Mouse (Mus musculus): ENCODE data around the gene Col4a4. TPM values are rescaled to one million over a fixed set of nuclear protein-coding genes. Genes with fewer than 3 reads are reported as not detected.

Col4a4 gene
- not detected in 2 replicates for polyA plus RNA-seq (2012; ENCODE audit: insufficient read depth, insufficient read length, missing spikeins)

DNA sequence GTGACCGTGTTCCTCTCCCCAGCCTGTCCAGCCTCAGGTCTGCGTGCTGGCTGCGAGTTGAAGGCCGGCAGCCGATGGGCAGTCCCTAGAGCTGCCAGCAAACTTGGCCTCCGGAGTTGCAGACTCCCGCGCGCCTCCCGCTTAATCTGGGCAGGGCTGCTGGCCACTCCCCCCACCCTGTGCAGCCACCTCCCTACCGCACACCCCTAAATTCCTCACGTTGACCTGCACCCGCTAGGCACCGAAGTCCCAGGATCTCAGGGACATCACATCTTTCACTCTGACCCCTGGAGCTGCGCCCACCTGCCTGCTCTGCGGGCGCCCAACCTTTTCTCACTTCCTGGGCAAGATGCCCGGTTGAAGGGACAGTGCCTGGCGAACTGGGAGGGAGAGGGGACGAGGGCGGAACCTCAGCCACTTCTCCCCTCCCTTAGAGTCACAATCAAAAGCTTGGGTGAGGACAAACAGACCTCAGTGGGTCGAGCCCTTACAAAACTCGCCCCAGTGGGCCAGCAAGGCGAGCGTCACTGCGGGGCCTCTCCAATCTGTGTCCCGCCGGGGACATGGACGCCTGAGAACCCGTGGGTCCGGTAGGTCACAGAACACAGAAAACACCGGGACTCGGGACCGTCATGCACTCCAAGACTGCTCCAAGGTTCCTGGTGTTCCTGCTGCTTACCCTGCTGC lies at the start of gene Col4a4, which contains the start of gene Col4a3:
Gene Col4a4, minus strand, starts transcription at position 137 of the 687 bp plus-strand sequence.
Gene Col4a3, plus strand, starts transcription at position 209 of the 687 bp plus-strand sequence.
- Histone ChIP-seq H3K4me3 (ENCODE audit: insufficient read depth, low read length) (no peak within 1 kb of the TSS), H3K27ac (ENCODE audit: insufficient read depth, low read depth, low read length) (no peak within 1 kb of the TSS), H3K4me1 (ENCODE audit: control insufficient read depth, insufficient read depth, low read length) (no peaks in the 10 kb centered on the region)
- no peak for TF ChIP-seq CTCF (IDR thresholded peaks at IDR 0.05; ENCODE audit: low read depth, low read length)
- TF ChIP-seq POLR2A (IDR thresholded peaks at IDR 0.05; ENCODE audit: borderline replicate concordance, low read depth, low read length), result no peak

GRCm38 (mm10) chr1:82636321-82636720 lies 49.7 kb upstream of the Col4a4 start:
- Histone ChIP-seq H3K4me3 (ENCODE audit: insufficient read depth, low read length) (no peak overlapping the region), H3K4me1 (ENCODE audit: control insufficient read depth, insufficient read depth, low read length) (no peaks in the 10 kb centered on the region), H3K27ac (ENCODE audit: insufficient read depth, low read depth, low read length) (no peak overlapping the region)
- no peak for TF ChIP-seq POLR2A (IDR thresholded peaks at IDR 0.05; ENCODE audit: borderline replicate concordance, low read depth, low read length)
- TF ChIP-seq CTCF (IDR thresholded peaks at IDR 0.05; ENCODE audit: low read depth, low read length), result no peak

GRCm38 (mm10) chr1:82635254-82635620 lies 48.6 kb upstream of the Col4a4 start:
- no peak for TF ChIP-seq CTCF (IDR thresholded peaks at IDR 0.05; ENCODE audit: low read depth, low read length)
- no peak for TF ChIP-seq POLR2A (IDR thresholded peaks at IDR 0.05; ENCODE audit: borderline replicate concordance, low read depth, low read length)
- H3K4me3 ChIP-seq (ENCODE audit: insufficient read depth, low read length), result no peak overlapping the region
- H3K27ac ChIP-seq (ENCODE audit: insufficient read depth, low read depth, low read length), result no peak overlapping the region
- no peaks in the 10 kb centered on the region for H3K4me1 ChIP-seq (ENCODE audit: control insufficient read depth, insufficient read depth, low read length)

- no peaks in the 10 kb centered on the region for H3K4me1 ChIP-seq (ENCODE audit: control insufficient read depth, insufficient read depth, low read length)
- H3K27ac ChIP-seq (ENCODE audit: insufficient read depth, low read depth, low read length), result no peak overlapping the region
- no peak for TF ChIP-seq POLR2A (IDR thresholded peaks at IDR 0.05; ENCODE audit: borderline replicate concordance, low read depth, low read length)
- TF ChIP-seq CTCF (IDR thresholded peaks at IDR 0.05; ENCODE audit: low read depth, low read length), result no peak
Observed at GRCm38 (mm10) chr1:82634545-82635253, 48.0 kb upstream of the Col4a4 start.

DNA sequence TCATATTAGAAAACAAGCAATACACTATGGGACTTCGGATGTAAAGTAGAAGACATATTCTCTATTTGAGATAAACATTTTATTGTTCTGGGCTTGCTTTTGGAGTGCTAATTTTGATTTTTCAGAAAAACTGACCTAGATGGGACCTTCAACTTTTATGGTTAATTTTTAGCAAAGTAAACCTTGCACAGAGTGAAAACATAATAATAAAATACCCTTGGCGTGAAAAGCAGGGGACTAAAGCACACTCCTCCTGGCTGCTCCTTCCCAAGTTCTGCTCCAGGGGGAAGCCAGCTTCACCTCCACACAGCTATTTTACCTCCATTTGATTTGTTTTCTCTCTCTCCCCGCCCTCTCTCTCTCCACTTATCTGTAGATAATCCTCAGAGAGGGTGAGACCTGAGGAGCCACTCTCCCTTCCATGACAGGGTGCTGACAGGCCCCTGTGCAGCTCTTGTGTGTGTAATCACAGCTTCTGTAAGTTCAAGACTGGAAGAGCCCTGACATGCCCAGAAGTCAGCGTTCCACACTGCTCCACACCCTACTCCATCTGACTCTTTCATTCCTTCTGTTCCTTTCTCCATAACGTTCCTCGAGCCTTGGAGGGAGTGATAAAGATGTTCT lies 44.6 kb upstream of the Col4a4 start:
- TF ChIP-seq POLR2A (IDR thresholded peaks at IDR 0.05; ENCODE audit: borderline replicate concordance, low read depth, low read length), result no peak
- no peak for TF ChIP-seq CTCF (IDR thresholded peaks at IDR 0.05; ENCODE audit: low read depth, low read length)
- H3K4me1 ChIP-seq (ENCODE audit: control insufficient read depth, insufficient read depth, low read length), result no peaks in the 10 kb centered on the region
- no peak overlapping the region for H3K4me3 ChIP-seq (ENCODE audit: insufficient read depth, low read length)

More at GRCm38 (mm10) chr1:82634545-82635253, 48.0 kb upstream of the Col4a4 start:
- no peak overlapping the region for H3K4me3 ChIP-seq (ENCODE audit: insufficient read depth, low read length)

GRCm38 (mm10) chr1:82629495-82629894 lies 42.8 kb upstream of the Col4a4 start:
- H3K27ac ChIP-seq (ENCODE audit: insufficient read depth, low read depth, low read length), result no peak overlapping the region
- H3K4me3 ChIP-seq (ENCODE audit: insufficient read depth, low read length), result no peak overlapping the region
- TF ChIP-seq POLR2A (IDR thresholded peaks at IDR 0.05; ENCODE audit: borderline replicate concordance, low read depth, low read length) (no peak), CTCF (IDR thresholded peaks at IDR 0.05; ENCODE audit: low read depth, low read length) (no peak)
- H3K4me1 ChIP-seq (ENCODE audit: control insufficient read depth, insufficient read depth, low read length), result no peaks in the 10 kb centered on the region

More for the DNA sequence above, 44.6 kb upstream of the Col4a4 start:
- no peak overlapping the region for H3K27ac ChIP-seq (ENCODE audit: insufficient read depth, low read depth, low read length)

DNA sequence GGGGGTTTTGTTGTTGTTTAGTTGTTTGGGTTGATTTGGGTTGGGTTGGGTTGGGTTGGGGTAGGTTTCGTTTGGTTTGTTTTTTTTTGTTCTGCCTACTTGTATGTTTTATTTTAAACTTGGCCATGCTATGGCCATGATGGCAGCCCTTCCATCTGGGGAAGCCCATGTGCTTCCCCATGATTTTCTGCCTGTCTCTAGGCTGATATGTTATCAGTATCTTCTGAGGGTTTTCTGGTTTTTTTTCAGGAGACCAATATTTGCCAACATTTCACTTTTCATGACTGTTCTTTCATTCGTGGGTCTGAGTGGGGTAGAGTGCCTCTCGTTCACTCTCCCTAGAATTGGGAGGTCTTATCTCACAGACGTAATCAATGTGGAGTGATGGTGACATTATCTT lies 41.0 kb upstream of the Col4a4 start:
- Histone ChIP-seq H3K4me1 (ENCODE audit: control insufficient read depth, insufficient read depth, low read length) (no peaks in the 10 kb centered on the region), H3K4me3 (ENCODE audit: insufficient read depth, low read length) (no peak overlapping the region), H3K27ac (ENCODE audit: insufficient read depth, low read depth, low read length) (no peak overlapping the region)
- TF ChIP-seq CTCF (IDR thresholded peaks at IDR 0.05; ENCODE audit: low read depth, low read length) (no peak), POLR2A (IDR thresholded peaks at IDR 0.05; ENCODE audit: borderline replicate concordance, low read depth, low read length) (no peak)

DNA sequence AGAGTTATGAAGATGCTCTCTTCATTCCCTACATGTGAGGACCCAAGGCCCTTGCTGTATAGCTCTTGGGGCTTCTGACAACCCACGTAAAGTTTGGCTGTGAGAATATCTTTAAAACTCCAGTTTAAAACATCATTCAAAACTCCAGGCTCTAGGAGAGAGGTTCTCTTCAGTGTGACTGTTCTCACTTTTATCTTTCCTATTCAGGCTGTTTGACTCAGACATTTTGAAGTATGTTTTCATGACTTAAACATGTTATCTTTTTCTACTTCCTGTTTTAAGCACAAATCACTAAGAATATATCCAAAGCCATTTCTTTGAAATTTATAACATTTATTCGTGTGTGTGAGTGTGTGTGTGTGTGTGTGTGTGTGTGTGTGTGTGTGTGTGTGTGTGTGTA lies 38.8 kb upstream of the Col4a4 start:
- no peak overlapping the region for H3K27ac ChIP-seq (ENCODE audit: insufficient read depth, low read depth, low read length)
- H3K4me3 ChIP-seq (ENCODE audit: insufficient read depth, low read length), result no peak overlapping the region
- no peak for TF ChIP-seq CTCF (IDR thresholded peaks at IDR 0.05; ENCODE audit: low read depth, low read length)
- no peak for TF ChIP-seq POLR2A (IDR thresholded peaks at IDR 0.05; ENCODE audit: borderline replicate concordance, low read depth, low read length)
- no peaks in the 10 kb centered on the region for H3K4me1 ChIP-seq (ENCODE audit: control insufficient read depth, insufficient read depth, low read length)

GRCm38 (mm10) chr1:82624934-82625333 lies 38.3 kb upstream of the Col4a4 start:
- TF ChIP-seq POLR2A (IDR thresholded peaks at IDR 0.05; ENCODE audit: borderline replicate concordance, low read depth, low read length) (no peak), CTCF (IDR thresholded peaks at IDR 0.05; ENCODE audit: low read depth, low read length) (no peak)
- Histone ChIP-seq H3K27ac (ENCODE audit: insufficient read depth, low read depth, low read length) (no peak overlapping the region), H3K4me1 (ENCODE audit: control insufficient read depth, insufficient read depth, low read length) (no peaks in the 10 kb centered on the region), H3K4me3 (ENCODE audit: insufficient read depth, low read length) (no peak overlapping the region)

DNA sequence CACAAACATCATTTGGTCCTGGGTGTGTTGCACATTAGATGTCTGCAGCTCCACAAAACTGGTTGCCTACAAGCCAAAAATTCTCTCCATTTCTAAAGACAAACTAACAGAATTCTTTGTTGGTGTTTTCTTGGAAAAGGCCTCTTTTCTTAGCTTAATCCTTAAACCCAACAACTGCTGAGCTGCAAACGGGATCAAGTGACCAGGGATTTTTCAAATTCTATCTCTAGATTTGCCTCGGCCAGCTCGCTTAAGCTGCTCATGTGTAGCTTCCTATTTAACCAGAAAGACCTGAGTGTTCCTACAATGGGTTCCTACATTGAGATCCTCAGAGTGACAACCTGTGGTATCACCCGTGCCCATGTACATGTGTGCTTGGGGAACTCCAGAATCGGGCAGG lies 33.3 kb upstream of the Col4a4 start:
- TF ChIP-seq CTCF (IDR thresholded peaks at IDR 0.05; ENCODE audit: low read depth, low read length) (no peak), POLR2A (IDR thresholded peaks at IDR 0.05; ENCODE audit: borderline replicate concordance, low read depth, low read length) (no peak)
- Histone ChIP-seq H3K4me3 (ENCODE audit: insufficient read depth, low read length) (no peak overlapping the region), H3K4me1 (ENCODE audit: control insufficient read depth, insufficient read depth, low read length) (no peaks in the 10 kb centered on the region), H3K27ac (ENCODE audit: insufficient read depth, low read depth, low read length) (no peak overlapping the region)

All from bone marrow macrophage, adult 2 months (primary cell).